Mouse (Mus musculus) gastrocnemius, postnatal 14 days (tissue): ENCODE measurements at regions not wholly inside any gene's neighbourhood (a gene's known extent, or its start where the extent isn't known, plus 50 kb on each side); places are given as distances from the start of the nearest gene placed in this dataset.

ENCODE experiments used
- microRNA-seq, 2 experiments: library from miRNA; unstranded; fragments of <30 nt; microRNA quantifications; one replicate each; pipeline ENCODE4 v1.2.0; 2021

Small RNA genes in the stretch of these regions (microRNA-seq; reads per million reads assigned to microRNA genes)
- gene Gm26052 = 0 reads per million in 2 experiments
